Mouse (Mus musculus): ENCODE measurements around the gene Gm10228.
"Not testable (repeated sequence)": the region's sequence is repeated elsewhere in the genome, so short reads cannot be mapped to it uniquely, and the experiment has no call there.

Gene Gm10228

DNA sequence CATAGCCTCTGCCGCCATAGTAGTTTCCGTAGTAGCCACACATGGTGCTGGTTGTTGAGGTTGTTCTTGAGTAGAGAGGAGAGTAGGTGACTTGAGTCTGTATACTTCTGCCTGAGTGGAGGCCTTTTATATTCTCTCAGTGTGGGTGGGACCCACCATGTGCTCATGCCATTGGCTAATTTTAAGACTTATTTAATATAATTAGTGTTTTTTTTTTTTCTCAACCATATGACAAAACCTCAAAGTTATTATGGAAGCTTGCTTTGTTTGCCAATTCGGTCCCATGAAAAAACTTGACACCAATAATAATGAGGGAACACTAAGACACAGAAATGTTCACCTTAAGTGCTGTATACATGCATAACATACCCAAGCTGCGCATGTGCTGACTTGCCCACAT, at the start of gene Gm10228:
Gene Gm10228 (minus strand): TSS at position 101 of the 400 bp plus-strand sequence.
- DNase-seq, result not testable (repeated sequence)

DNA sequence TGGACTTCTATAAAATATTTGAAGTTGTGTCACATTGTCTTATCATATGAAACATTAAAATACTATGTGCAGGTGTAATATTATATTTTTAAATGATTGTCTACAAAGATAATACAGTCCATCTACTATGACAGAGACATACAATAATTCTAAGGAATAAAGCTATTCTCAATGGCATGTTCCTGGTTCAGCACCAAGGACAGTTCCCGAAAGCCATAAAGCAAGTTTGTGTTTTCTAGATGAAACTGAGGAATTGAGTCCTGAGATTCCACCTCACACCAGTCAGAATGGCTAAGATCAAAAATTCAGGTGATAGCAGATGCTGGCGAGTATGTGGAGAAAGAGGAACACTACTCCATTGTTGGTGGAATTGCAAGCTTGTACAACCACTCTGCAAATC, 29.8 kb upstream of the Gm10228 start:
- DNase-seq, result not testable (repeated sequence)

DNA sequence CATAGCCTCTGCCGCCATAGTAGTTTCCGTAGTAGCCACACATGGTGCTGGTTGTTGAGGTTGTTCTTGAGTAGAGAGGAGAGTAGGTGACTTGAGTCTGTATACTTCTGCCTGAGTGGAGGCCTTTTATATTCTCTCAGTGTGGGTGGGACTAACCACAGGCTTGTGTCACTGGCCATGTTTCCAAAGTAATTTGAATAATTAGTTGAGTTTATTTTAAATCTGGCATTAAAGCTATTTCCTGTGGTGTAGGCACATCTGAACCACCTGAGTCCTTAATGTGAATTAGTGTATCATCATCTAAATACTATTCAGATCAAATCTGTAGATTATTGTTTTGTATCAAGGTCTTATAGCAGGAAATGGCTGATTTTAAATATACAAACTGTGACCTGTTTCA, 22.6 kb upstream of the Gm10228 start, which contains the start of gene 1110025L11Rik:
Gene 1110025L11Rik (minus strand): TSS at position 101 of the 400 bp plus-strand sequence.
- DNase-seq, result not testable (repeated sequence)

DNA sequence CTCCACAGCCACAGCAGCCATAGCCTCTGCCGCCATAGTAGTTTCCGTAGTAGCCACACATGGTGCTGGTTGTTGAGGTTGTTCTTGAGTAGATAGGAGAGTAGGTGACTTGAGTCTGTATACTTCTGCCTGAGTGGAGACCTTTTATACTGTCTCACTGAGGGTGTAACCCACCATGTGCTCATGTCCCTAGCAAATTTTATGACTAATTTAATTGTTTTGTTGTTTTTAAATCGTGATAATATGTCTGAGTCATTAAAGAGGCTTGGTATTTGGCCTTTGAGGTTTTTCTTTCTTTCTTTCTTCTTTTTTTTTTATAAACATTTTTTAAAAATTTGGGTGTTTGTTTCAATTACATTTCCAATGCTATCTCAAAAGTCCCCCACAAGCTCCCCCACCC, 6.5 kb upstream of the Gm10228 start, which contains the start of gene Krtap6-5:
Gene Krtap6-5 (minus strand): TSS at position 101 of the 400 bp plus-strand sequence.
- DNase-seq, result no peak

DNA sequence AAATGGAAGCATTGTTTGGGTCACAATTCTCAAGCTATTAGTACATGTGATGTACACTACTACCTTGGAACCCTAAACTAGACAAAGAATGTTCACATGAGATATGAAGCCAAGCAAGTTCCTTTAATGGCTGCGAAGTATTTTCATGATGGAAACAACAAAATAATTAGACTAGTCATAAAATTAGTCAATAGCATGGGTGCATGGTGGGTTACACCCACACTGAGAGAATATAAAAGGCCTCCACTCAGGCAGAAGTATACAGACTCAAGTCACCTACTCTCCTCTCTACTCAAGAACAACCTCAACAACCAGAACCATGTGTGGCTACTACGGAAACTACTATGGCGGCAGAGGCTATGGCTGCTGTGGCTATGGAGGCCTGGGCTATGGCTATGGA, 9.9 kb downstream of the Gm10228 start, which contains the start of gene Krtap6-1:
Gene Krtap6-1 (plus strand): TSS at position 301 of the 400 bp plus-strand sequence.
- DNase-seq, result not testable (repeated sequence)

DNA sequence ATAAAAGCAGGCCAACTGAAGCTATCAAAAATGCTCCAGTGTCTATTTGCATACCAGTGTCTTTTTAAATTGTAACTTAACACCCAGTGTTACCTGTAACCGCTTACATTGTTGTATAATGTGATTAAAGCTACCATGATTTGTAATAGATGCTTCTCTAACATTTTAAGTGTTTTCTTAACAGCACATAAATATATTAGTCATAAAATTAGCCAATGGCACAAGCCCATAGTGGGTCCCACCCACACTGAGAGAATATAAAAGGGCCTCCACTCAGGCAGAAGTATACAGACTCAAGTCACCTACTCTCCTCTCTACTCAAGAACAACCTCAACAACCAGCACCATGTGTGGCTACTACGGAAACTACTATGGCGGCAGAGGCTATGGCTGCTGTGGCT, 26.3 kb downstream of the Gm10228 start, which contains the start of gene Gm10229:
Gene Gm10229 (plus strand): TSS at position 301 of the 400 bp plus-strand sequence.
- not testable (repeated sequence) for DNase-seq

DNA sequence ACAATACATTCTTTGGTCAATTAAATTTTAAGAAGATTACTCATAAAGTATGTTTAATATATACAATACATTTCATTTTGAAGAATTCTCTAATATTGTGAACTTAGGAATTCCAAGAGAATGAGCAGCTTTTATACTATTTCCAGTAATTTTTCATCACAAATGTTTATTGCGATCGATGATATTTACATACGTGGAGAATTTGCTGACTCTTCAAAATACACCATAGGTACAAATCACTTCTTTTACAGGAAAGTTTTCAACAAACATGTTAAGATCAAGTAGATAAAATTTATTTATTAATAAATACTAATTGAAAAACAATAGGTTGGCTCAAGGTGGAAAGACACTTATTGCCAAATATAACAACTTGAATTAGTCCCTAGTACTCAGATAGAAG, 27.3 kb downstream of the Gm10228 start:
- no peak for DNase-seq

DNA sequence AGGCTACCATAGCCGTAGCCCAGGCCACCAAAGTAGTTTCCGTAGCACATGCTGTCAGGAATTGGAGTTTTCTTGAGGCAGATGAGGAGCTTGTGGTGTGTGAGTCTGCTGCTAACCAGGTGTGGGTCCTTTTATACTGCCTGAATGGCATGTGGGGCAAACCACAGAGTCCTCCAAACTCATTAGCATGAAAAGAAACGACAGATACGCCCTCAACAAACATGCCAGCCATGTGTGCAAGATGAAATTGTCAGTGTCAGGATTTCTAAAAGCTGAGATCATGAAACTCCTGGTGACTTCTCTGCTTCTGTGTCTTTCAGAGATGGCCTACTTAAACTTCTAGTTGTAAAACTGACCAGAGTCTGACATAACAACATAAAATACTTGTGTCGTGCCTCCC, 30.6 kb downstream of the Gm10228 start, which contains the start of gene Krtap22-2:
Gene Krtap22-2 (minus strand): TSS at position 101 of the 400 bp plus-strand sequence.
- no peak for DNase-seq

Data from B cell, adult 2 months (primary cell).